Mouse (Mus musculus): ENCODE results near the gene Gpc3. TPM values are rescaled to one million over a fixed set of nuclear protein-coding genes. Genes with fewer than 3 reads are reported as not detected.
"Not testable (repeated sequence)": the region's sequence is repeated elsewhere in the genome, so short reads cannot be mapped to it uniquely, and the experiment has no call there.

Gpc3 gene
- polyA plus RNA-seq, 1 experiment from 2014 or later, result 654 TPM

DNA sequence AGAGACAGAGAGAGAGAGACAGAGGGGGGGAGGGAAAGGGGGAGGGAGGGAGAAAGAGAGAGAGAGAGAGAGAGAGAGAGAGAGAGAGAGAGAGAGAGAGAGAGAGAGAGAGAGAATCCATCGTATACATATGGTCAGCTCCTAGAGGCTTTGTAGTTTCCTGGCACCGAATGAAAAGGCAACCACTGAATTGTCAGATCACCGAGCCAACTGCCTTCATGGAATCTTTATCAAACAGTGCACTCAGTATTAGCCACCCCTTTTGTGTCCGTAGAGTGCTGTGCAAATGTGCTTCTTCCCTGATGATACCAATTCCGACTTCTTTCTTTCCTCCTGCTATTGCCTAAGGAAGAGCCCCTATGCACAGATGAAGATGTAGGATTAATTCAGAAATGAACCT, 246.9 kb downstream of the Gpc3 start:
- no peak overlapping the region for H3K27ac ChIP-seq
- WGBS, result 73% methylated on average over 5 of the region's 5 CpGs
- DNase-seq (ENCODE audit: low spot score), result no peak
- H3K36me3 ChIP-seq, result no peaks in the 10 kb centered on the region
- no peaks in the 10 kb centered on the region for H3K4me1 ChIP-seq
- H3K27me3 ChIP-seq (ENCODE audit: insufficient read depth, poor library complexity, severe bottlenecking), result no peaks in the 10 kb centered on the region
- no peak overlapping the region for H3K4me3 ChIP-seq
- H3K9me3 ChIP-seq, result no peaks in the 10 kb centered on the region

DNA sequence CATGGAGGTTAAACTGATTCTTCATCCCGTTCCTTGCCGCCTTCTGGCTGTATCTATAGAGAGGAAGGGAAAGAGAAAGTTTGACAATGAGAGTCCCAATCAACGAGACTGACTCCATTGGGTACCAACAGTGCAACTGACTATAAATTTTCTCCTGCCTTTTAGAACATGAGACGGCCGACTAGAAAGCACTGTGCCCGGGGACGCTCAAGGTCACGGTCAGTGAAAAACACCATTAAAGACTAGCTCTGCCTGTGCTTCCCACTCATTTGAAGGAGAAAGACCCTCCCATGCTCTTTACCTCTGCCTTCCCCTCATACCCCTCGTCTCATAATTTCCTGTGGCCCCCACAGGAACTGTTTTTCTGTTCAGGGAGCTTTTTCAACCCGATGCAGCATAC, 248.0 kb downstream of the Gpc3 start:
- Histone ChIP-seq H3K36me3 (no peaks in the 10 kb centered on the region), H3K9me3 (no peaks in the 10 kb centered on the region), H3K4me3 (no peak overlapping the region), H3K4me1 (no peaks in the 10 kb centered on the region), H3K27me3 (ENCODE audit: insufficient read depth, poor library complexity, severe bottlenecking) (no peaks in the 10 kb centered on the region), H3K27ac (no peak overlapping the region)
- no peak for DNase-seq (ENCODE audit: low spot score)
- 87% methylated on average over 10 of the region's 10 CpGs for WGBS

DNA sequence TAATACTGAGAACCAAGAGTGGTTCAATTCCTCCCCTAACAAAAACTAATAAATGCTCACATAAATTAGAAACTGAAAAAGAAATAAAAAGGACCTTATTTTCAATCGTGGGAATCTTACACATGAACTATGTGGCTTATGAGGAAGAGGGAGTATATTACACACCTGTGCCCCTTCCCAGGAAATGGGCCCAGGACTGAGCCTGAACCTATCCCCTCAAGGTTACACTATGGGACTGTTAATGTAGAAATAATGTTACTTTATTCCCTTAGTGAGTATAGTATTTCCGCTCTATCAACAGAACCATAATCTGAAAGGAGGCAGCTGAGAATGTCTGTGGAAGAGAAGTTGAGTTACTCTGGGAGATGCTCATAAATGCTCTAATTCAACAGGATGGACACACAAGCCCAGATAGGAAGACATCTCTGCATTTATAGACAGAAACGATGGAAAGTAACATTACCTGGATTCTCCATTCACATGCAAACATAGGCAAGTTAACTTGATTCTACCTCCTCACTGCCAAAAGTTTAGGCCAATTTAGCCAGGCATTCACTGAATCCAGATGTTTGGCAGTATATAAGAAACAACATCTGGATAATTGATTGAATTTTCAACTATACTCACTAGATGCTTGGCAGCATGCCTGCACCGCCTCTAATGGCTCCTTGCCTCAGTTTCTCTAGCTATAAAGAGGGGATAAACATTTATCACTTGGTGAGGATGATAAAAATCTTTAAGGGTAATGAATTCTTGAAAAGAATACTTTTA, 251.3 kb downstream of the Gpc3 start:
- WGBS, result 84% methylated on average over 4 of the region's 4 CpGs
- DNase-seq (ENCODE audit: low spot score), result no peak
- Histone ChIP-seq H3K27ac (no peak overlapping the region), H3K9me3 (no peaks in the 10 kb centered on the region), H3K4me1 (no peaks in the 10 kb centered on the region), H3K27me3 (ENCODE audit: insufficient read depth, poor library complexity, severe bottlenecking) (no peaks in the 10 kb centered on the region), H3K4me3 (no peak overlapping the region), H3K36me3 (no peaks in the 10 kb centered on the region)

DNA sequence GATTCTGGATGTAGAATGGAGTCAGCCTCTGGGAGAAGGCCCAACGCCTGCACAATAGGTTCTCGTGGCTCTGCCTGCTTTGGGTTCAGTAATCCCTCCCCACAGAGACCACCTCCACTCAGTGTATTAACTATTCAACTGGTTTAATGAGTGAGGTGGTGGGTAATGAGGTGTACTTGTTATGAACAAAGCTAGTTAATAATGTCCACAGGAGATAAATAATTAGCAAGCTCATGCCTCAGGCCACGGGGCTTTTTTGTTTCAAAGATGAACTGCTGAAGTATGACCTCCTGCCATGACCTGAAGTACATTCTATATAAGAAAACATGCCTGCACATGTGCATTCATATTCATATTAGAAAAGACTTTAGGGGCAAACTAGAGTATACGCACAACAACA, 260.8 kb downstream of the Gpc3 start:
- Histone ChIP-seq H3K4me3 (no peak overlapping the region), H3K36me3 (no peaks in the 10 kb centered on the region), H3K4me1 (no peaks in the 10 kb centered on the region), H3K27ac (no peak overlapping the region), H3K9me3 (no peaks in the 10 kb centered on the region), H3K27me3 (ENCODE audit: insufficient read depth, poor library complexity, severe bottlenecking) (no peaks in the 10 kb centered on the region)
- no peak for DNase-seq (ENCODE audit: low spot score)
- WGBS, result 83% methylated on average over 4 of the region's 4 CpGs

DNA sequence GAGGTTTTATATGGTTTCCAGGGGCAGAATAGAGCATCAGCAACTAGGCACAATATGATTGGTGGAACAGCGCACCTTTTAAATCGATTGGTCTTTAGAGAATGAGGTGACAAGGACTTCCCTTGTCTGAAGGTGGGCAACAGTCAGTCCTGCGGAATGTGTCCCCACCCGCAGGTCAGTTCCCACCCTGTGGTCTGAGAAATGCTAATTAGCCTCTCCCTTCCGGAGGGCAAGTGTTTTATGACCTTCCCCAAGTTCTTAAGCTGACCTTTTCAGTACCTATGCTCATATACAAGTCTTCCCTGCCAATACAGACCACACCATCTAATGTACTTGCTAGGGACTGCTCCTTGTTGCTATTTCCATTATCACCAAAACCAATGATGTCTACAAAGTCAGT, 263.1 kb downstream of the Gpc3 start:
- not testable (repeated sequence) for H3K9me3 ChIP-seq; DNase-seq (ENCODE audit: low spot score); H3K4me3 ChIP-seq; H3K27me3 ChIP-seq (ENCODE audit: insufficient read depth, poor library complexity, severe bottlenecking); H3K36me3 ChIP-seq; H3K27ac ChIP-seq; H3K4me1 ChIP-seq
- WGBS, result 66% methylated on average over 5 of the region's 5 CpGs

DNA sequence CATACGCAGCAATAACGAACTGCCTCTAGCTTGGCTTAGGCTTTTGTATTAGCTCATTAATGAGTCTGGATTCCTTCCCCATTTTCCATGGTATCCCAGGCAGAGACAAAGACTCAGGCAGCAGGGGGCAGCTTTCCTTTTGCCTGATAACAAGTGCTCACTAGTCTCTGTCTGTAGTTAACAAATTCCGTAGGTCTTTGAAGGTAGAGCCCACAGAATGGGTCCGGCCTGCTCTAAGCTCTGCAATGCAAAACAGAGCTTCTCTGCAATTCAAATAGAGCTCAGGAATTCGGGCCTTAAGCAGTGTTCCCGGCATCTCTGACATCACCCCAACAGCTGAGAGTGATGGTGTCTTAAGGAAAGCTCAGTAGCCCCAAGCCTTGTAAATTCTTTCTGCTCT, 265.0 kb downstream of the Gpc3 start:
- H3K4me1 ChIP-seq, result peaks cover 3% of the 10 kb centered on the region; the same call in 1 of the 2 replicates
- H3K27ac ChIP-seq, result no peak overlapping the region
- H3K36me3 ChIP-seq, result no peaks in the 10 kb centered on the region
- 60% methylated on average over 6 of the region's 6 CpGs for WGBS
- H3K27me3 ChIP-seq (ENCODE audit: insufficient read depth, poor library complexity, severe bottlenecking), result no peaks in the 10 kb centered on the region
- DNase-seq (ENCODE audit: low spot score), result no peak
- H3K9me3 ChIP-seq, result no peaks in the 10 kb centered on the region
- H3K4me3 ChIP-seq, result no peak overlapping the region

DNA sequence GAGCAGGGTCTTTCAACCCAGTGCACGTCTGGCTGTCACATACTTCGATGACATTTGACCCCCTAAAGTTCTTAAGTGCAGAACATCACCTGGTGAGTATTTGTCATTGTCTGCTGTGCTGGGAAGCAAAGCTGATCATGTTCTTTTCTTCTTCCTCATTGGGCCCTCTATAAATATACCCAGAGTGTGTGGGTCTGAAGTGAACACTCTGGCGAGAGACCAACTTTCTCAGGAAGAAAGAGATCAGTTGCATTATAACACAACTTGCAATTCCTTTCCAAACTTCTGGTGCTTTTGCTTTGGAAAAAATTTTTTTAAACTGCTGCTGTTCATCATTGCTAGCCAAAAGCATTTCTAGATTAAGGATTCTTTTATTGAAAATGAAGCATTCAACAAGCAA, 269.7 kb downstream of the Gpc3 start:
- WGBS, result 86% methylated on average over 3 of the region's 3 CpGs
- Histone ChIP-seq H3K36me3 (no peaks in the 10 kb centered on the region), H3K9me3 (no peaks in the 10 kb centered on the region), H3K4me1 (peaks cover 3% of the 10 kb centered on the region; the same call in 1 of the 2 replicates), H3K27me3 (ENCODE audit: insufficient read depth, poor library complexity, severe bottlenecking) (no peaks in the 10 kb centered on the region), H3K27ac (no peak overlapping the region), H3K4me3 (no peak overlapping the region)
- DNase-seq (ENCODE audit: low spot score), result no peak

DNA sequence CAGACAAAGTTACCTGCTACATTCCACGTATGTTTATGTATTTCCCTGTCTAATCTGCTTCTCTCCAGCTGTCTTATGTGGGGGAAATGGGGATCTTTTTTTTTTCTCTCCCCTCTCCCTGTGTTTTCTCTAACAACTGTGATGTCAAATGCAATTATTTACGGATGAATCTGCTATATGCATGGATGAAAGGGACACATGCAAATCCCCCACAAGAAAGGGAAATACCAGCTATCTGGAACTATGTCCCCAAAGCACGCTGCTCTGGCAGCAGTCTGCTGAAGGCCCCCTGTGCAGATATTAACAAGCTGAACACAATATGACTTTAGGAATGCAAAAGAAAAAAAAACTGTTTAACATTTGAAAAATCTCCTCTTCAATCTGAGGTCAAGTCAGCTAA, 273.5 kb downstream of the Gpc3 start:
- Histone ChIP-seq H3K27me3 (ENCODE audit: insufficient read depth, poor library complexity, severe bottlenecking) (no peaks in the 10 kb centered on the region), H3K27ac (no peak overlapping the region), H3K4me3 (no peak overlapping the region), H3K4me1 (no peaks in the 10 kb centered on the region), H3K9me3 (no peaks in the 10 kb centered on the region), H3K36me3 (no peaks in the 10 kb centered on the region)
- DNase-seq (ENCODE audit: low spot score), result no peak
- WGBS, result 68% methylated on average over 3 of the region's 3 CpGs

DNA sequence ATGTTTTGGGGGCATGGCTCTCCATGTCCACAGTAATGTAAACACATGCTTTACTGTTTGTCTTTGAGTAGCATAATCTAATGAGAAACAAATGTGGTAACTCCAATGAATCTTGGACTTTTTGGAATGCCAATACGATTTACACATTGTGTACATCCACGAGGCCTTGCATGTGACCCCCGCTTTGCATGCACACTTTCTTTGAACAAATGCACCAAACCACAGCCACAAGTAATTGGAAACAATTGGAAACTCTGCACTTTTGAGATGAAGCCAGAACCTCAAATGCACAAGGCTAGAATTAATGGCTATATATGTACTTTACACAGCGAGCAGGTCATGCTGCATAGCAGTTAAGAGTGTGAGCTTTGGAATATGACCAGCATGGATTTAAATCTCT, 292.0 kb downstream of the Gpc3 start:
- DNase-seq (ENCODE audit: low spot score), result no peak
- Histone ChIP-seq H3K4me3 (no peak overlapping the region), H3K27me3 (ENCODE audit: insufficient read depth, poor library complexity, severe bottlenecking) (no peaks in the 10 kb centered on the region), H3K27ac (no peak overlapping the region), H3K4me1 (no peaks in the 10 kb centered on the region), H3K9me3 (no peaks in the 10 kb centered on the region), H3K36me3 (no peaks in the 10 kb centered on the region)
- 82% methylated on average over 4 of the region's 4 CpGs for WGBS

DNA sequence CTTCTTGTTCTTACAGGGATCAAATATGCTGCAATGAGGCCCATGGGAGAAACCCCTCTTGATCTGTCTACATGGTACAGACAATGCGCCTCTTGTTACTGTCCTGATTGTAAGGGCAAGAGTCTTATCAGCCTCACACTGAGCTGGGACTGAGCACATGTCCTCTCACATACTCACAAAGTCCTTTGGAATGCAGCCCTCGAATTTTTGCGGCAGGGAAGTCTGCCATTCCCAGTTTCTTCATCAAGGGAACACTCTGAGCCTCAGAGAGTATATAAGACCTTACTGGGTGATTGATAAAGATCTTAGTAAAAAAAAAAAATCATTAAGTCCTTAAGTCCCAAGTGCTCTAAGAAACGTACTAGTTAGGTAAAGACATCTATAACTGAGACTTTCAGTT, 293.1 kb downstream of the Gpc3 start:
- no peak for DNase-seq (ENCODE audit: low spot score)
- Histone ChIP-seq H3K27me3 (ENCODE audit: insufficient read depth, poor library complexity, severe bottlenecking) (no peaks in the 10 kb centered on the region), H3K4me3 (no peak overlapping the region), H3K27ac (no peak overlapping the region), H3K9me3 (no peaks in the 10 kb centered on the region), H3K36me3 (no peaks in the 10 kb centered on the region), H3K4me1 (no peaks in the 10 kb centered on the region)
- 51% methylated on average over 4 of the region's 4 CpGs for WGBS

DNA sequence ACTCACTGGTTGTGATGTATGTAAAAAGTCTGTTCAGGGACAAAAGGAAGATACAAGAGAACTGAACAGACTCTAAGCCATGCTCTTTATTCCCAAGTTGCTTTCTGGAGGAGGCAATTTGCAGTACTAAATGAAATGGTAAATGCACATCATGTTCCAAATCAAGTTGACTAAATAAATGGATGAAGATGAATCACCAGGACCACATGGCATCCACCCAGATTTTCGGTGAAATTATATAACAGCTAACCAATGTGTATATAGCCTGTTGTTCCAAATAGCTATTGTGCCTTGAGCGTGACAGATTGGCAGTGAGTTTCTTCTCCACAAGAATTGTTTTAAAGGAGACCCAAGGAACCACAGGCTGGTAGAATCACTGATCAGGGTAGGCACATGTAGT, 302.8 kb downstream of the Gpc3 start:
- Histone ChIP-seq H3K36me3 (0 out of 2 replicates have a peak, but pooled peaks cover 8% of the 10 kb centered on the region), H3K4me1 (no peaks in the 10 kb centered on the region), H3K9me3 (no peaks in the 10 kb centered on the region), H3K4me3 (no peak overlapping the region), H3K27me3 (ENCODE audit: insufficient read depth, poor library complexity, severe bottlenecking) (no peaks in the 10 kb centered on the region), H3K27ac (no peak overlapping the region)
- WGBS, result 83% methylated on average over 2 of the region's 2 CpGs
- no peak for DNase-seq (ENCODE audit: low spot score)

DNA sequence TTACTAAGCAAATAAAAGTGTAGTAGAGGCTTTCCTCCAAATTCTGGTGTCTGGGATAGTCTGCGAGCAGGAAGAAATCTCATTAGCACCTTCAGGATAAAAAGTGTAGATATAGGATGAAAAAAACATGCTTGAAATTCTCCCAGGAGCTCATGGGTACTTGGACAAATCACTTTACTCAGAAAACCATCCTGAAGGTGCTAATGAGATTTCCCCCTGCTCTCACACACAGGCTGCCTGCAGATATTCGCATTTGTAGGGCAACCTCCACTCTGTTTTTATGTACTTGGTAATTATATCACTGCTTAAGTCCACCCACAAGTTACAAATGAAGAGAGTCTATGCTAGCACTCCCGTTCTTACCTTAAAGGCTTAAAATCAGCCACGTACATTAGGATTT, 308.5 kb downstream of the Gpc3 start:
- no peak for DNase-seq (ENCODE audit: low spot score)
- WGBS, result 80% methylated on average over 4 of the region's 4 CpGs
- H3K9me3 ChIP-seq, result no peaks in the 10 kb centered on the region

DNA sequence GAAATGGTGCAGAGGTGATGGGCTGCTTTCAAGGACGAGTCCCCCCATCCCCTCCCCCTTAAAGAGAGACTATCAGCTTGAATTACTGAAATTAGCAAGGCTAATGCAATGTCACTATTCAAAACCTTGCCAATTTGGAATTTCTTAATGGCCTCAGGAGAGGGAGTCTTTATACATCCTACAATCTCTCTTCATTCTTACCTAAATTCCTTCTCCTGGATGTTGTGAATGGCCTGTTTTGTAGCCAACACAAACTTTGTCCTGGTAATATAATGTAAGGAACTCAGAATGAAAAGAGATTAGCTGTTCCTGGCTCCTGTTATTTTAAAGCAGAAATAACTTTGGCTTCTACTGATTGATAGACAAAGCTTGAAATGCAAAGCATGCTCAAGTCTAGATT, 325.0 kb downstream of the Gpc3 start:
- H3K27me3 ChIP-seq (ENCODE audit: insufficient read depth, poor library complexity, severe bottlenecking), result no peaks in the 10 kb centered on the region
- H3K4me1 ChIP-seq, result no peaks in the 10 kb centered on the region
- WGBS, result 44% methylated on average over 1 of the region's 1 CpGs
- no peak for DNase-seq (ENCODE audit: low spot score)
- no peaks in the 10 kb centered on the region for H3K9me3 ChIP-seq
- H3K36me3 ChIP-seq, result no peaks in the 10 kb centered on the region
- H3K27ac ChIP-seq, result no peak overlapping the region
- H3K4me3 ChIP-seq, result no peak overlapping the region

More for the DNA sequence above, 308.5 kb downstream of the Gpc3 start:
- no peaks in the 10 kb centered on the region for H3K4me1 ChIP-seq
- no peaks in the 10 kb centered on the region for H3K27me3 ChIP-seq (ENCODE audit: insufficient read depth, poor library complexity, severe bottlenecking)
- no peak overlapping the region for H3K4me3 ChIP-seq
- no peak overlapping the region for H3K27ac ChIP-seq
- no peaks in the 10 kb centered on the region for H3K36me3 ChIP-seq

DNA sequence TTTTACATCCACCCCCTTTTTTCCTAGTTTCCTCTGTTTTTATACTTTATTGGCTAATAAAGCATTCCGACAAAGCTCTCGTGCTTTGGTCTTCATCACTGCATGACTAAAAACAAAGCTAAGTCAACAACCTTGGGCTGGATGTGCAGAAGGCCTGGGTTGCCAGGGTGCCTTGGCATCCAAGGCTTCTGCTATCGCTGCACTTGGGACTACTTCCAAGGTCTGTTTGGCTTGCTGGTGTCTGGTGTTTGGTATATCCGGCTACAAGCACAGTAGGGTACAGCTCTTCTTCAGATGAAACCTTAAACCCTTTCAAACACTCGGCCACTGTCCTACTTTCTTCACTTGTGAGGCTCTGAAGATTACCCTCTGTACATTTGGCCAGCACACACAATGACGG, 325.8 kb downstream of the Gpc3 start:
- Histone ChIP-seq H3K36me3 (no peaks in the 10 kb centered on the region), H3K27ac (peak overlapping the region; percentile 29; the same call in 1 of the 2 replicates), H3K4me1 (no peaks in the 10 kb centered on the region), H3K27me3 (ENCODE audit: insufficient read depth, poor library complexity, severe bottlenecking) (no peaks in the 10 kb centered on the region), H3K9me3 (no peaks in the 10 kb centered on the region), H3K4me3 (no peak overlapping the region)
- WGBS, result 76% methylated on average over 6 of the region's 6 CpGs
- no peak for DNase-seq (ENCODE audit: low spot score)

All from heart, embryonic 10.5 days (tissue).